Mouse (Mus musculus) heart, embryonic 14.5 days (tissue): ENCODE measurements around the gene Npepps. TPM values are rescaled to one million over a fixed set of nuclear protein-coding genes. Genes with fewer than 3 reads are reported as not detected.

ENCODE experiments used
- ATAC-seq: fragments of 200-750 bp; cut with Nextera tagmentation; 2 replicates; pipeline ENCODE4 v1.8.0; 2017; ENCODE audit warnings: low read depth, moderate TSS enrichment; ENCODE audit not compliant: insufficient number of reproducible peaks, insufficient read depth, low FRiP score
- H3K27ac ChIP-seq, 2 experiments: fragments of 200-500 bp in 1 of 2; fragments of 300-500 bp in 1 of 2; sonication (generic) in 1 of 2; replicated peaks in 1 of 2; 2 replicates each; pipeline ENCODE4 v1.5.1; 2012 to 2014; ENCODE audit warnings: low read depth in 2 of 2, low read length in 2 of 2, control low read depth in 1 of 2, mild to moderate bottlenecking in 1 of 2, mixed read lengths in 1 of 2; ENCODE audit not compliant: control insufficient read depth in 1 of 2, insufficient read depth in 1 of 2
- H3K27me3 ChIP-seq: fragments of 300-500 bp; sonication (generic); 2 replicates; pipeline ENCODE4 v1.6.1; 2014; ENCODE audit warnings: mild to moderate bottlenecking, low read length, control low read depth; ENCODE audit not compliant: control insufficient read depth, insufficient read depth
- H3K36me3 ChIP-seq: fragments of 300-500 bp; sonication (generic); 2 replicates; pipeline ENCODE4 v1.6.1; 2014; ENCODE audit warnings: mild to moderate bottlenecking, control low read depth, low read length, mixed read lengths; ENCODE audit not compliant: control insufficient read depth, insufficient read depth
- H3K4me1 ChIP-seq, 2 experiments: fragments of 200-500 bp in 1 of 2; fragments of 300-500 bp in 1 of 2; sonication (generic) in 1 of 2; 2 replicates each; pipeline ENCODE4 v1.6.1; 2012 to 2014; ENCODE audit warnings: low read length in 2 of 2, control low read depth in 1 of 2, mixed read lengths in 1 of 2; ENCODE audit not compliant: control insufficient read depth in 2 of 2, insufficient read depth in 2 of 2
- H3K4me2 ChIP-seq: fragments of 300-500 bp; sonication (generic); 2 replicates; pipeline ENCODE4 v1.6.1; 2014; ENCODE audit warnings: mild to moderate bottlenecking, low read length
- H3K4me3 ChIP-seq, 2 experiments: fragments of 200-500 bp in 1 of 2; fragments of 300-500 bp in 1 of 2; sonication (generic) in 1 of 2; 2 replicates each; pipeline ENCODE4 v1.5.1; 2012 to 2014; ENCODE audit warnings: low read length in 2 of 2, mild to moderate bottlenecking in 2 of 2, control low read depth in 1 of 2, low read depth in 1 of 2, moderate library complexity in 1 of 2; ENCODE audit not compliant: control insufficient read depth in 1 of 2, insufficient read depth in 1 of 2
- H3K9ac ChIP-seq: fragments of 300-500 bp; sonication (generic); 2 replicates; pipeline ENCODE4 v1.6.1; 2014; ENCODE audit warnings: mild to moderate bottlenecking, low read length
- H3K9me3 ChIP-seq: fragments of 300-500 bp; sonication (generic); 2 replicates; pipeline ENCODE4 v1.6.1; 2016; ENCODE audit warnings: low read length, control low read depth; ENCODE audit not compliant: control insufficient read depth
- WGBS: fragments of 180-500 bp; shearing (Covaris S2); extraction: QIAGEN DNeasy Blood & Tissue Kit; methylation state at CpG from one replicate; pipeline ENCODE4 v1.1.7; 2014; 5-methylcytosine and 5-hydroxymethylcytosine counted together
- polyA plus RNA-seq: library from polyadenylated mRNA; unstranded; fragments of >200 nt; fragmentation: Nextera tagmentation; extraction: Ambion mirVana; gene quantifications from 2 replicates; pipeline ENCODE4 v1.2.1, GENCODE M21; 2014

Gene Npepps
- polyA plus RNA-seq, 1 experiment from 2014 or later, result 86.9 TPM

- WGBS, result 85% methylated on average over 7 of the region's 7 CpGs
- Histone ChIP-seq H3K27ac (no peak overlapping the region), H3K27me3 (no peaks in the 10 kb centered on the region), H3K9ac (no peak overlapping the region), H3K4me2 (no peak overlapping the region), H3K4me1 (no peaks in the 10 kb centered on the region), H3K36me3 (peaks cover 92% of the 10 kb centered on the region), H3K4me3 (no peak overlapping the region), H3K9me3 (no peaks in the 10 kb centered on the region)
- ATAC-seq, result no peak
Observed at GRCm38 (mm10) chr11:97228985-97229384, 51.5 kb downstream of the Npepps start.

DNA sequence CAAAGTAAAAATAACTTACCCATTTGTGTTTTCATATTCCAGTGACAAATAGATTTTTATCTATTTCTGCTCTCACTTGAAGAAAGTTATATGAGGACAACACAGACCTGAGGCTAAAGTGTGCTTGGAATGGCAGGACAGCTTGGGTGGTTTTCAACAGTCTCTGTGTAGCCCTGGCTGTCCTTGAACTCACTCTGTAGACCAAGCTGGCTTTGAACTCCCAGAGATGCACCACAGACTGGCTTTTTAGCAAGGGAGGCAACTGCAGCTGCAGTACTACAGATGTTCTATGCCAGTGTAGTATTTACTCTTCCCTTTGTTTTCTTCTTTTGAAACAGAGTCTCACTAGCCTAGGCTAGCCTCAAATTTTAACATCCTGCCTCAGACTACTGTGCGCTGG lies 54.3 kb downstream of the Npepps start:
- H3K4me3 ChIP-seq, result no peak overlapping the region
- no peaks in the 10 kb centered on the region for H3K9me3 ChIP-seq
- peaks cover 94% of the 10 kb centered on the region for H3K36me3 ChIP-seq
- no peaks in the 10 kb centered on the region for H3K27me3 ChIP-seq
- H3K27ac ChIP-seq, result no peak overlapping the region
- no peak for ATAC-seq
- H3K4me1 ChIP-seq, result no peaks in the 10 kb centered on the region
- 95% methylated on average over 1 of the region's 1 CpGs for WGBS
- no peak overlapping the region for H3K4me2 ChIP-seq
- H3K9ac ChIP-seq, result no peak overlapping the region

DNA sequence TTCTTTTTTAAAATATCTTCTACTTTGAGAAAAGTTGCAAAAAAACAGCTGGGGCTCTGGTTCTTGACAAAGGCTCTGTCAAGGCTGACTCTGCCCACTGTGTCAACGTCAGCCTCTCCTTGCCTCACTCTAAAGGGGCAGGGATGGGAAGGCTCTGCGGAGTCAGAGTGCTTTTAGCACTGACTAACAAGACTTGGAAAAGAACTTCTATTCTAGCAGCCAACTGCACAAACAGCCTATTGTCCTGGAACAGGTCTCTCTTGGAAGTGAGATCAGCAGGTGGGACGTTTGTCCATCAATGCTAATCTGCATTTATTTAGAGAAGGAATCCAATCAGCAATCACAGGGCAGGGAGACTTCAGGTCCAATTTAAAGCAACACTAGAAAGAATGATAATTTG lies 57.0 kb downstream of the Npepps start:
- peaks cover 94% of the 10 kb centered on the region for H3K36me3 ChIP-seq
- WGBS, result 78% methylated on average over 3 of the region's 3 CpGs
- H3K4me1 ChIP-seq, result peaks cover 2 to 11% of the 10 kb centered on the region in 2 experiments; a peak in 1 of 4 replicates
- no peak for ATAC-seq
- no peak overlapping the region for H3K4me2 ChIP-seq
- H3K9me3 ChIP-seq, result no peaks in the 10 kb centered on the region
- H3K4me3 ChIP-seq, result no peak overlapping the region
- no peak overlapping the region for H3K9ac ChIP-seq
- no peaks in the 10 kb centered on the region for H3K27me3 ChIP-seq
- H3K27ac ChIP-seq, result no peak overlapping the region

- H3K27me3 ChIP-seq, result no peaks in the 10 kb centered on the region
- no peak overlapping the region for H3K9ac ChIP-seq
- H3K4me3 ChIP-seq, result no peak overlapping the region
- no peak overlapping the region for H3K27ac ChIP-seq
- peaks cover 94% of the 10 kb centered on the region for H3K36me3 ChIP-seq
- H3K9me3 ChIP-seq, result no peaks in the 10 kb centered on the region
- H3K4me2 ChIP-seq, result no peak overlapping the region
- 96% methylated on average over 2 of the region's 2 CpGs for WGBS
- no peak for ATAC-seq
- peaks cover 2 to 11% of the 10 kb centered on the region in 2 experiments; a peak in 1 of 4 replicates for H3K4me1 ChIP-seq
Observed at GRCm38 (mm10) chr11:97221611-97222010, 58.8 kb downstream of the Npepps start.

GRCm38 (mm10) chr11:97220211-97220610 lies 60.2 kb downstream of the Npepps start:
- no peaks in the 10 kb centered on the region for H3K27me3 ChIP-seq
- no peak for ATAC-seq
- 0 out of 4 replicates have a peak overlapping the region, but pooled peaks have one; percentile 1 to 5 for H3K27ac ChIP-seq
- H3K36me3 ChIP-seq, result peaks cover 96% of the 10 kb centered on the region
- no peak overlapping the region for H3K4me2 ChIP-seq
- H3K9me3 ChIP-seq, result no peaks in the 10 kb centered on the region
- peaks cover 2 to 11% of the 10 kb centered on the region in 2 experiments; a peak in 1 of 4 replicates for H3K4me1 ChIP-seq
- no peak overlapping the region for H3K4me3 ChIP-seq
- WGBS, result 61% methylated on average over 3 of the region's 3 CpGs
- H3K9ac ChIP-seq, result no peak overlapping the region

DNA sequence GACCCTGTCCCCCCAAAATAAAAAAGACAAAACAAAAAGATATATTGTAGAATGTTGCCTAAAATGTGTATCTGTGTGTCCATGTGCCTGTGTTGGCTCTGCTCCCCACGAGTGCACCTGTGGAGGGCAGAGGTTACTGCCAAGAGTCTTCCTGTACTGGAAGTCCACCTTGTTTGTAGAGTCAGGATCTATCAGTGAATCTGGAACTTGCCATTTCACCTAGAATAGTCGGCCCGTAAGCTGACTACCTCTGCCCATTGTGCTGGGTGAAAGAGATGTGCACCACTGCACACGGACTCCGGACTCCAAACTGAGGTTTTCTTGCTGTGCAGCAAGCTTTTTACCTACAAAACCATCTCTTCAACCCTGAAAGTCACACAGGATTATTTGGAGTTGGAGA lies 66.0 kb downstream of the Npepps start:
- no peak overlapping the region for H3K27ac ChIP-seq
- no peak for ATAC-seq
- no peak overlapping the region for H3K4me2 ChIP-seq
- no peak overlapping the region for H3K9ac ChIP-seq
- H3K4me3 ChIP-seq, result no peak overlapping the region
- peaks cover 98% of the 10 kb centered on the region for H3K36me3 ChIP-seq
- H3K9me3 ChIP-seq, result no peaks in the 10 kb centered on the region
- H3K27me3 ChIP-seq, result no peaks in the 10 kb centered on the region
- H3K4me1 ChIP-seq, result no peaks in the 10 kb centered on the region
- WGBS, result 93% methylated on average over 5 of the region's 5 CpGs

- no peaks in the 10 kb centered on the region for H3K9me3 ChIP-seq
- H3K4me1 ChIP-seq, result peaks cover 0 to 2% of the 10 kb centered on the region in 2 experiments; a peak in 2 of 4 replicates
- H3K27ac ChIP-seq, result no peak overlapping the region
- 90% methylated on average over 9 of the region's 9 CpGs for WGBS
- H3K36me3 ChIP-seq, result peaks cover 96% of the 10 kb centered on the region
- H3K4me3 ChIP-seq, result no peak overlapping the region
- no peak for ATAC-seq
- H3K27me3 ChIP-seq, result no peaks in the 10 kb centered on the region
- no peak overlapping the region for H3K4me2 ChIP-seq
- H3K9ac ChIP-seq, result no peak overlapping the region
Observed at GRCm38 (mm10) chr11:97210728-97211400, 69.6 kb downstream of the Npepps start.

DNA sequence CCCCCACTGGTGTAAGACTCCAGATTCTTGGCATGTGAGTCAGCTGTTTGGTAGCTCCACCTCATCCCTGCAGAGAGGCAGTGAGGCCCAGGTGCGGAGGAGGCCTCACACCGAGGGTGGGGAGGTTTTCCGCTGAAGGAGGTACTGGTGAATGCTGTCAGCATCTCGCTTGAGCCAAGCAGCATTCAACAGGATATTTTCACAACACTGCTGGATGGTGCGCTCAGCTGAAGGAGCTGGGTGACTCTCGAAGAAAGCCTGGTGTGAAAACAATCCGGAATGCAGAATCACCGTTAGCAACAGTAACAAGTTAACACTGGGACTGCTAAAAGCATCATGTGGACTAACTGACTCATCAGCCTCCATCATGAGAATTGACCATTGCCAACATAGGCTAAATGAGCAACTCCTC lies 73.4 kb downstream of the Npepps start:
- peak overlapping the region in 1 of 2 experiments; percentile 24; a peak in 1 of 4 replicates for H3K27ac ChIP-seq
- peaks cover 0 to 2% of the 10 kb centered on the region in 2 experiments; a peak in 2 of 4 replicates for H3K4me1 ChIP-seq
- no peak; the same call in 1 of the 2 replicates for ATAC-seq
- no peaks in the 10 kb centered on the region for H3K27me3 ChIP-seq
- no peak overlapping the region for H3K9ac ChIP-seq
- H3K36me3 ChIP-seq, result peaks cover 63% of the 10 kb centered on the region
- WGBS, result 34% methylated on average over 8 of the region's 8 CpGs
- no peaks in the 10 kb centered on the region for H3K9me3 ChIP-seq
- H3K4me2 ChIP-seq, result no peak overlapping the region
- no peak overlapping the region for H3K4me3 ChIP-seq
